Mouse (Mus musculus): Measurements from ENCODE around the gene Ly6g5c.

Gene Ly6g5c

GRCm38 (mm10) chr17:35146139-35146538 is 38.1 kb downstream of the Ly6g5c start:
- DNase-seq: no peak

DNA sequence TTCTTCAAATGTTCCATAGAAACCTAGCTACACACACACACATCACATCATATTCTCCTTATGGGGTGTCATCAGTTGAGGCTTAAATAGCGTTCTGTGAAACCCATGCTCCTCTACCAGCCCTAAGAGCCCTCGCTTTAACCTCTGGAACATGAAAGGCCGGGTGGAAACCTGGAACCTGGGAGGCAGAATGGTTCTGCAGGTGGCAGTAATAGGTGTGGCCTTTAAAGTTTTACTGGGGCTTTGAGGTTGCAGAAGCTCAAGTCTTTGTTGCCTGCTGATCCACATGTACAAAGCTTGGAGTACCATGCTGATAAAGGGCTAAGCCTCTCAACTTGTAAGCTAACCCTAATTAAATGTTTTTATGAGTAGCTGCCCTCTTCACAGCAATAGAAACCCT is 39.3 kb downstream of the Ly6g5c start:
- no peak for DNase-seq

GRCm38 (mm10) chr17:35147922-35148639 is 40.0 kb downstream of the Ly6g5c start:
- no peak for DNase-seq

DNA sequence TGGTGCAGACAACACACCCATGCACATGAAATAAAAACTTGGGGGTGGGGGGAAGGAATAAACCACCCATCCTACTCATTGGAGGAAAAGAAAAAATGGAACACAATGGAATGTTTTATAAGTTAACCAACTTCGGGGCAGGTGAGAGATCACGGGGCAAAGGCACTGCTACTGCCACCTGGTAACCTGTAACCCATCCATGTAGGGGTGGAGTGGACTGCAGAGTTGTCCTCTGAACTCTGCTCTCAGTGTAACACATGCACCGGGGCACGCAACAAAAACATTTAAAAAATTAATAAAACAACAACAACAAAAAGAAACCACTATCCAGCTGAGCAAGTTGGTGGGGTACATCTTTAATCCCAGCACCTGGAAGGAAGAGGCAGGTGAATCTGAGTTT is 44.0 kb downstream of the Ly6g5c start:
- DNase-seq: no peak

DNA sequence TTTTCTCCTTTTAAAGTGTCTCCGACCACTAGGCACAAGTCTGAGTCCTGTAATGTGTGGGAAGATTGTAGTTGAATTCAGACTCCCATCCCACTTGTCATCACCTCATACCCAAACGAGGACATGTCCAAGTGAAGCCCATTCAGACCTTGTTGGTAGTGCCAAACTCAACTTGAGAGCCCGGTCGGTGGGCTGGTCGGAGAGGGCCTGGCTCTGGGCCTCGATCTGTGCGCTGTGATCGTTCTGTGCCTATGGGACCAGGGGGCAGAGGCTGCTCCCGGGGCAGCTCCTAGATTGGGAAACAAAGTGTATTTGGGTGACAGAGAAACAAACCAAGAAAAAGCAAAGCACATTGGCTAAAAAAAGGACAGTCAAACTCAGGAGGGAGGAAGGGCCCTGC is 45.0 kb downstream of the Ly6g5c start:
- no peak for DNase-seq

DNA sequence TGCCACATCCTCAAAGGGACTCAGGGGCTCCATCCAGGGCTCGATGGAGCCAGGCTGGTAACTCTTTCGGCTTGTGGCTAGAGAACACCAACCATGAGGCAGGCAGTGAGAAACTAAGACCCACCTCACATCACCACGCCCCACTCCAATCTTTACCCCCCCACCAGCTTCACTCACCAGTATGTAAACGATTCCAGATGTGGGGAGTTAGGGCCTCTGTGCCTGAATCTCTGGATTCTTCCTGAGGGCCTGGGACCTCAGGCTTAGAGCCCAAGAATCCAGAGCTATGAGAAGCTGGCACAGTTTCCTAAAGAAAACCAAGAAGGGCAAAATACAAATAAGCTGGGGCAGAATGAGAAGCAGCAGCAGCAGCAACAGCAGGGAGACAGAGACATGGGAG is 45.9 kb downstream of the Ly6g5c start:
- DNase-seq: no peak

DNA sequence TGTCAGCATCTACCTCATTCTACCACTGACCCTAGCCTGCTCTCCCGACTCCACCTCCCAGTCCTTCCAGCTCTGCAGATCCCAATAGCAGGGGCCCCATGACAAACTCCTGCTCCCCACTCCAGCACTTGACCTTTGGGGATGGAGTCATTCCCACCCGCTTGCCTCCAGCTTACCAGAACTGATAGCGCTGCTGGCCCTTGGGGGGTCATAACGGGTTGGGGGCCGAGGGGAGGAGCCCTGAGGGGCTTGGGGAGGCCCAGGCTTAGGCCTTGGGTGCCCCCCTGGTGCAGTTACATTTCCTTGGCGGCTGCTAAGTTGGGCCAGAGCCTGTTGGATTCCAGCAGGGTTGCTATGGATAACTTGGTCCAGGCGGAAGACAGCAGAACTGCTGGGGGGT is 46.5 kb downstream of the Ly6g5c start:
- DNase-seq: no peak

- no peak for DNase-seq
These were observed 47.4 kb downstream of the Ly6g5c start for GRCm38 (mm10) chr17:35155451-35155850.

DNA sequence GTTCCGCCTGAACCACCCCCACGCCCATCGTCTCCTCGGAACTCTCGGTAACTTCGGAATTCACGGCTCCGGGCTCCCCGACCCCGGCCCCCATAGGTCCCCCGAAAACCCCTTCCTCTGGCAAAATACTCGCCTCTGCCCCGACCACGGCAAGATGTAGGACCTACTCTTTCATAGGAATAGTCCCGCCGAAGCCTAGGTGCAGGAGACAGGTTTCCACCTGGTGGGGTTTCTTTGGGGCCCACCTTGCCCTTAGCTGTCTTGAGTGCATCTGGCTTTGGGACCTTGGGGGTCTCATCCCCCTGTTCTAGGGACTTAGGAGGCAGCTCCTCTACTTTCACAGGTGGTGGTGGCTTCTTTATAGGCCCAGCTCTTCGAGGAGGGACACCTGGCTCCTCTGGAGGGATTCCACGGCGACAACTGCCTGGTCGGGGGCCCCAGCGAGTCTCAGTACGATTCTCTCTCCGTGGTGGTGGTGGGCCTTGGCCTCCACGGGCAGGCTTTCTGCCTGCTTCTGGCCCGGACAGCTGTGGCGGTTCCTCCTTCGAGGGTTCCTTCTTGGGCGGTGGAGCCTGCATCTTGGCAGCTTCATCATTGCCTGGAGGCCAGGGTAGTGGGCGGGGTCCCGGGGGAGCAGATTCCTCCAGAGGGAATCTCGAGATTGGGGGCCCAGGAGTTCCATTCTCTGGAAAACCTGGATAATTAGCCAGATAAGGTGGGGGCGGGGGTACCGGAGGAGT is 48.6 kb downstream of the Ly6g5c start:
- DNase-seq: no peak

DNA sequence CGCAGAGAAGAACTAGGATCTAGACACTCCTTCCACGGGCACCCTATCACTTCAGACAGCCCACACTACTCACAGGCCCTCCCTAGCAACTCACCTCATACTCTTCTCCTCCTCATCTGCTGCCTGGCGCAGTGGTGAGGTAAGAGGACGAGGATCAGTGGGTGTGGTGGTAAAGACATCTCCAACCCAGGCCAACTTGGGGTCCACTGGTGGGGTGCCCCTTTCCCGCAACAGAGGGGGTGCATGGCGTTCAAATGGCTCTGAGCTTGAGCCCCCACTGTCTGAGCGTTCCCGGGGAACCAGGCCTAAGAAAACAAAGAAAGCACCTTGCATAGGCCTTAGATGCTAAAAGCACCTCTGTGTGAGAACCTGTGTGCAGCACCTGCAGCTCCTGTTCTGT is 49.2 kb downstream of the Ly6g5c start:
- DNase-seq: peak; percentile 12

DNA sequence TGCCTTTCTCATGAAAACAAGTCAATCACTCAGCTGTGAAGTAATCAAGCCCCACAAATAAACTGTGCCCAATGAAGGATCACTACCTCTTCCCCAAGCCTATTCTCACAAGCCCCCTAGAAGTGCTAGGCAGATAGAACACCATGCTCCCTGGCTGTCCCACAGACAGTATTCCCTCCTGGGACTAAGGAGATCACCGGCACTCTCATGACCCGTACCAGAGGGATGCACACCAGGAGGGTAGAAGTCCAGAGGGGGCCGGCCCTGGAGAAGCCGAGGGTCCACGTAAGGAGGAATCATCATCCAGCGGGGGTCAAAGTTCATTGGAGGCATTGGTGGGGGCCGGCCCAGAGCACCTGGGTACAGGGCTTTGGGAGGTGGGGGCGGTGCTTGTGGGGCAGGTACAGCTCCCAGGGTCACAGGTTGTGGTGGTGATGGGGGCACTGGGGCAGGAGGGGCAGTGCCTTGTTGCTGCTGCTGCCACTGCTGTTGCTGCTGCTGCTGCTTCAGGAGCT is 49.6 kb downstream of the Ly6g5c start:
- DNase-seq: no peak

- DNase-seq: no peak
These were observed 50.9 kb downstream of the Ly6g5c start for GRCm38 (mm10) chr17:35158850-35159593.

DNA sequence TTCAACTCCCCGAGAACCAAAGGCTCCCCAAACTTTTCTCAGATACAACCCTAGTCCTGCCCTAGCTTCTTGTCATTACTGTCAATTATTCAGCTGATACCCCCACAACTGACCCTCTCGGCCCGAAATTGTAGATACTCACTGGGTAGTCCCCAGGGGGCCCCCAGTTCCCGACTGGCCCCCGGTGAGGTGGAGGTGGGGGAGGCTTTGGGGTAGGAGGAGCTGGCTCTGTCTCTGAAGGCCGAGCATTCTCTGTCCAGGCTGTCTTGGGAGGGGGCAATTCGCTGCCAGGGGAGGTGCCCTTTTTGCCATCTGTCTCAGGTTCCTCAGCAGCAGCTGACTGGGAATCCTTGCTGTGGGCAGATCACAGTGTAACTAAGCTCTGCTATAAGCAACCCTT is 51.6 kb downstream of the Ly6g5c start:
- no peak for DNase-seq

DNA sequence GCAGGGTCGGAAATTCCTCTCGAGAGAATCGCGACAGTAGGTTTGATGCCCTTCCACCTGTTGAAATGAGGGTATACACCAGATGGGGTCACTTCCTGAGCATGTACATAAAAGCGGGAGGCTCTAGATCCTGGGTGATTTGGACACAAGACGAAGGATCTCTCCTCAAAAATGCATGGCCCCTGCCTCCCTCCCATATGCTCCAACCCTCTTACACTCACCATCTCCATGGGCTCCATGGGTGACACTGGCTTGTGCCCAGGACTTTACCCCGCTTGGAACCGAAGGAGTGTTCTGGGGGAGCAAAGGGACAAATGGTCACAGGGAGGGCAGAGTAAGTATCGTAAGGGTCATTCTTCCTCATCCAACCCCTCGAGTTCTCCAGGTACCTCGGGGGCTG is 53.3 kb downstream of the Ly6g5c start:
- DNase-seq: no peak
